Mouse (Mus musculus): Measurements from ENCODE around the gene Cenpp.

- no peak for TF ChIP-seq CTCF (IDR thresholded peaks at IDR 0.05; ENCODE audit: control insufficient read depth, insufficient read depth, insufficient replicate concordance, low read depth, low read length)
- no peak for TF ChIP-seq POLR2A (IDR thresholded peaks at IDR 0.05; ENCODE audit: control insufficient read depth, low read depth, low read length)
These were observed 38.5 kb upstream of the Cenpp start for GRCm38 (mm10) chr13:49691056-49691455.
